Mouse (Mus musculus): ENCODE measurements around the gene Scyl2.

DNA sequence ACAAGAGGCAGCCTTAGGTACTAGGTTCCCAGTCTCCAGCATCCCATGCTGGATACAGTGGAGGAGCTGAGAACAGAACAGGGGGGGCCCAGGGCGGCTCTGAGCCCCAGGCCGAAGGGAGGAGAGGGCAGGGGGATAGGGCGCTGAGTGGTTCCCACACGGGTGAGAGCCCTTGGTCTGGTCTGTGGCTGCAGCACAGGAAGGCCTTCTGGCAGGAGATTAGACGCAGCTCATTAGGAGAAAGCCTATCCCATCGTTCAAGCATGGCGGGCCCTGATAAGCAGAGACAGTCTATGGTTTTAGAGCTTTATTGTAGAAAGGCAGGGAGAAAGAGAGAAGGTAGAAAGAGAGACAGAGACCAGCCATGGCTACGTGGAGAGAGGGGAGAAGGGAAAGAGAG is 3.9 kb upstream of the Scyl2 start:
- TF ChIP-seq CTCF (IDR thresholded peaks at IDR 0.05; ENCODE audit: borderline replicate concordance, insufficient read depth, low read length) (no peak), POLR2A (IDR thresholded peaks at IDR 0.05; ENCODE audit: low read depth, low read length) (no peak)
